ENCODE assay signal across 19 mouse cellular contexts in the genomic region with DNA sequence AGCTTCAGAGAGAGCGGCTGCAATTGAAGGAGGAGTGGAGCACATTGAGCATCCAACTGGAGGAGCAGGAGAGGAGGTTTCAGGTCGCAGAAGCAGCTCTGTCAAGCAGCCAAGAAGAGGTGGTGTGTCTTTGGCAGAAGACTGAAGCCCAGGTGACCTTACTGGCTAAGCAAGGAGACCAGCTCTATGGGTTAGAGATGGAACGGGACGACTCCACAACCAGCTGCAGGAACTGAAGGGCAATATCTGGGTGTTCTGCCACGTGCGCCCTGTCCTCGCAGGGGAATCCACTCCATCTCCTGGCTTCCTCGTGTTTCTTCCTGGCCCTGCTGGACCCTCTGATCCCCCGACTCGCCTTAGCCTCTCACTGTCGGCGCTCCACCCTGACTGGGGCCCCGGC. TPM values are rescaled to one million over a fixed set of nuclear protein-coding genes. Genes with fewer than 3 reads are reported as not detected.
DNase-seq lines count a peak whose midpoint lies in the region; ATAC-seq and TF ChIP-seq lines count a peak whose summit lies in the region.
"Had no signal": no experiment of that assay in that cellular context is flagged by ENCODE, and none has a peak within 500 bp of the region (broad histone marks: within the 10 kb centered on the region; RNA-seq: fewer than 3 reads in every experiment).

No protein-coding gene starts in this region.

- peaks cover 25% of the 10 kb centered on the region for H3K4me1 ChIP-seq in spleen, adult 2 months (ENCODE audit: control insufficient read depth, insufficient read depth, insufficient read length)
- H3K4me1 ChIP-seq in bone marrow, adult 2 months (ENCODE audit: control insufficient read depth, insufficient read depth, low read length): peaks cover 4% of the 10 kb centered on the region
- H3K4me1 ChIP-seq: embryonic facial prominence, embryonic 12.5 days; forebrain, embryonic 13.5 days; forebrain, embryonic 15.5 days had no signal

- TF ChIP-seq POLR2A in spleen, adult 2 months (IDR thresholded peaks at IDR 0.05; ENCODE audit: low read depth, low read length): no peak
- no peak for TF ChIP-seq POLR2A in bone marrow, adult 2 months (IDR thresholded peaks at IDR 0.05; ENCODE audit: borderline replicate concordance, control insufficient read depth, low read depth, low read length)

- no peaks in the 10 kb centered on the region for H3K27me3 ChIP-seq in spleen, adult 2 months (ENCODE audit: control insufficient read depth, insufficient read depth, low read length)
- H3K27me3 ChIP-seq: forebrain, embryonic 13.5 days; forebrain, embryonic 15.5 days had no signal

- no peak overlapping the region for H3K4me3 ChIP-seq in spleen, adult 2 months (ENCODE audit: extremely low read depth, insufficient read depth, insufficient read length)
- no peak overlapping the region for H3K4me3 ChIP-seq in bone marrow, adult 2 months (replicated peaks; ENCODE audit: control insufficient read depth, low read depth, low read length)
- H3K4me3 ChIP-seq: embryonic facial prominence, embryonic 10.5 days; embryonic facial prominence, embryonic 12.5 days; forebrain, embryonic 13.5 days; forebrain, embryonic 15.5 days had no signal

- no peak for ATAC-seq in activated CD4-positive, CD25-positive, alpha-beta regulatory T cell, adult 4 months
- ATAC-seq: forebrain, embryonic 13.5 days; forebrain, embryonic 15.5 days; forebrain, postnatal 0 days had no signal

- no peaks in the 10 kb centered on the region for H3K36me3 ChIP-seq in spleen, adult 2 months (ENCODE audit: control insufficient read depth, insufficient read depth, low read length)
- H3K36me3 ChIP-seq: embryonic facial prominence, embryonic 10.5 days; embryonic facial prominence, embryonic 12.5 days; forebrain, embryonic 15.5 days had no signal

- peak; percentile 14 to 17 for DNase-seq in cerebellum, postnatal 10 days
- DNase-seq in cerebellum, adult 8-10 months: no peak
- DNase-seq in spleen, adult 2 months (ENCODE audit: low read depth in 1 of 2, low spot score in 2 of 2): no peak
- no peak for DNase-seq in spleen, adult 12 weeks (ENCODE audit: low spot score)
- DNase-seq in layer of hippocampus, adult 18-20 months (ENCODE audit: low spot score in 2 of 2): no peak
- DNase-seq: adrenal gland, adult 2 months; adrenal gland, postnatal 10 days; adrenal gland, postnatal 25 days; cerebellum, adult 11-12 months; cerebellum, adult 2 months; cerebellum, adult 9-11 months; cerebellum, postnatal 25 days; forebrain, postnatal 0 days had no signal

- 85% methylated on average over 13 of the region's 13 CpGs for WGBS in spleen, adult 2 months
- WGBS in bone marrow, adult 2 months: 83% methylated on average over 13 of the region's 13 CpGs

- peak overlapping the region; percentile 97 for H3K27ac ChIP-seq in spleen, adult 2 months (ENCODE audit: insufficient read depth, low read length)
- H3K27ac ChIP-seq in bone marrow, adult 2 months (ENCODE audit: control insufficient read depth, insufficient read depth, low read depth, low read length, poor library complexity): peak overlapping the region; percentile 79
- H3K27ac ChIP-seq: embryonic facial prominence, embryonic 10.5 days; embryonic facial prominence, embryonic 12.5 days; forebrain, embryonic 13.5 days; forebrain, embryonic 15.5 days had no signal

- no peak for TF ChIP-seq CTCF in spleen, adult 2 months (IDR thresholded peaks at IDR 0.05; ENCODE audit: extremely low read depth, insufficient read depth, insufficient read length, insufficient replicate concordance)
- no peak for TF ChIP-seq CTCF in bone marrow, adult 2 months (IDR thresholded peaks at IDR 0.05; ENCODE audit: control insufficient read depth, insufficient read depth, low read length)

RNA-seq across cellular contexts. Expression of gene Cpm, which starts 34.4 kb away (rescaled TPM):
- 10.1 and 19.0 TPM in 2 replicates for polyA plus RNA-seq in spleen, adult 2 months (2012; rRNA removed)
- polyA plus RNA-seq in bone marrow, adult 2 months (2011; ENCODE audit: insufficient read depth, insufficient read length, low replicate concordance, missing spikeins): 2.6 and 11.6 TPM in 2 replicates
- total RNA-seq in layer of hippocampus, adult 18-20 months (2021): 10 to 100 TPM in 1 of 2 experiments, 1 to 10 TPM in 1; 8.6 to 10.7 TPM
- 10 to 100 TPM; 19.3 to 23.3 TPM for polyA plus RNA-seq in activated CD4-positive, CD25-positive, alpha-beta regulatory T cell, adult 4 months (2017; shearing (Covaris generic))

Comparison
In these comparisons a context has a peak if more than half of its experiments do, and no peak if none do; other contexts are left out.
1. DNase-seq: peak in cerebellum, postnatal 10 days (2 of 2); none in cerebellum, adult 8-10 months (single experiment), spleen, adult 2 months (0 of 2), spleen, adult 12 weeks (single experiment) and layer of hippocampus, adult 18-20 months (0 of 2).